Mouse (Mus musculus): ENCODE measurements around the gene Olfr352.

DNA sequence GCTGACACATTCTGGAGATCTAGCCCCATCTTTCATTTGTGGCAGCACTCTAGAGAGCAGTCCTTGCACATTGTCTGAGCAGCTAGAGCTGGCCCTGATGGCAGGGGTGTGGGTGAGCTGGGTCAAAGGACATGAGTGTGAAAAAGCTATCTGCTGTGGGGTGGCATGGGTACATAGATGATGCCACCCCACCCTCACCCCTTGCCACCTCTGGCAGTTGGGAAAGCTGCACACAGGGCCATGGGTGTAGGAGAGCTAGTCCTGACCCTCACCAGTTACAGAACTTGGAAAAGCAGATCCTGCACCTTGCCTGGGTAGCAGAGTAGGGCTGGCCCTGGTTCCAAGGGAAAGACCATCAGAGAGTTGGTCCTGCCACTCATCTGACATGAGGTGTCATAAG lies 28.9 kb downstream of the Olfr352 start:
- no peak for TF ChIP-seq CTCF (IDR thresholded peaks at IDR 0.05; ENCODE audit: borderline replicate concordance, extremely low read depth, insufficient read depth, insufficient read length)
- TF ChIP-seq POLR2A (IDR thresholded peaks at IDR 0.05; ENCODE audit: borderline replicate concordance, extremely low read depth, insufficient read depth, insufficient read length, poor library complexity, severe bottlenecking) = no peak

All from brain, embryonic 14.5 days (tissue).